ENCODE assay signal across 8 mouse cellular contexts in genomic region chr5:103995181-103995580, GRCm38 (mm10). TPM values are rescaled to one million over a fixed set of nuclear protein-coding genes. Genes with fewer than 3 reads are reported as not detected.
DNase-seq lines count a peak whose midpoint lies in the region; ATAC-seq lines count a peak whose summit lies in the region.

No protein-coding gene starts in this region.

- no peak overlapping the region for H3K9ac ChIP-seq in forebrain, embryonic 11.5 days (ENCODE audit: low read length)

- no peak overlapping the region for H3K4me2 ChIP-seq in forebrain, embryonic 11.5 days (ENCODE audit: low read depth, low read length, severe bottlenecking)

- no peaks in the 10 kb centered on the region for H3K36me3 ChIP-seq in forebrain, embryonic 10.5 days (replicated peaks)
- H3K36me3 ChIP-seq in forebrain, embryonic 11.5 days (ENCODE audit: control insufficient read depth, insufficient read depth, low read length): no peaks in the 10 kb centered on the region

- no peak overlapping the region for H3K27ac ChIP-seq in forebrain, embryonic 10.5 days
- H3K27ac ChIP-seq in forebrain, embryonic 11.5 days (ENCODE audit: low read depth, low read length): no peak overlapping the region

- no peaks in the 10 kb centered on the region for H3K4me1 ChIP-seq in forebrain, embryonic 10.5 days
- H3K4me1 ChIP-seq in forebrain, embryonic 11.5 days (replicated peaks; ENCODE audit: control insufficient read depth, insufficient read depth, low read length): no peaks in the 10 kb centered on the region

- peak; percentile 14 for DNase-seq in forebrain, embryonic 10.5 days (ENCODE audit: extremely low spot score, low spot score)
- DNase-seq in forebrain, embryonic 11.5 days (ENCODE audit: low spot score): no peak
- DNase-seq in right cerebral cortex, adult 18-20 months: peak; percentile 19
- no peak for DNase-seq in right cerebral cortex, postnatal 14 days
- peak; percentile 53 for DNase-seq in embryo, embryonic 11 days
- no peak for DNase-seq in gastrocnemius, postnatal 14 days
- DNase-seq in urinary bladder, postnatal 25 days (ENCODE audit: low spot score): no peak

- intact Hi-C loops in gastrocnemius, postnatal 14 days (cut with DNase I; ENCODE audit: low total_unique reads): no loop called here

- H3K27me3 ChIP-seq in forebrain, embryonic 10.5 days (ENCODE audit: poor library complexity, severe bottlenecking): 0 out of 2 replicates have a peak, but pooled peaks cover 4% of the 10 kb centered on the region
- H3K27me3 ChIP-seq in forebrain, embryonic 11.5 days (ENCODE audit: control insufficient read depth, insufficient read depth, low read length): no peaks in the 10 kb centered on the region

- no peak overlapping the region for H3K4me3 ChIP-seq in forebrain, embryonic 10.5 days
- no peak overlapping the region for H3K4me3 ChIP-seq in forebrain, embryonic 11.5 days (ENCODE audit: low read depth, low read length)

- ATAC-seq in forebrain, embryonic 11.5 days (replicated peaks; ENCODE audit: low FRiP score): no peak
- ATAC-seq in megakaryocyte-erythroid progenitor cell, adult 5-6 weeks (replicated peaks; ENCODE audit: low FRiP score, low TSS enrichment, poor library complexity, severe bottlenecking): peak; percentile 42

- H3K9me3 ChIP-seq in forebrain, embryonic 10.5 days: no peaks in the 10 kb centered on the region
- no peaks in the 10 kb centered on the region for H3K9me3 ChIP-seq in forebrain, embryonic 11.5 days (ENCODE audit: control insufficient read depth, low read length)

- whole genome bisulfite sequencing in forebrain, embryonic 10.5 days: 72% methylated on average over 3 of the region's 3 CpGs
- 76% methylated on average over 3 of the region's 3 CpGs for WGBS in forebrain, embryonic 11.5 days

RNA-seq across cellular contexts. Expression of gene Hsd17b13, which starts 18.0 kb away (rescaled TPM):
- not detected in 2 replicates for polyA plus RNA-seq in forebrain, embryonic 10.5 days (2016; fragmentation: Nextera tagmentation; extraction: Ambion mirVana)
- not detected in 2 replicates for polyA plus RNA-seq in forebrain, embryonic 11.5 days (2014; fragmentation: Nextera tagmentation; extraction: Ambion mirVana)
- total RNA-seq in megakaryocyte-erythroid progenitor cell, adult 5-6 weeks (2014; fragmentation: Nextera tagmentation): not detected in 2 replicates
- total RNA-seq in megakaryocyte-erythroid progenitor cell, adult 5-6 weeks (2017): not detected in 2 replicates
- not detected for total RNA-seq in gastrocnemius, postnatal 14 days (2021)

RNA-seq across cellular contexts. Expression of gene Hsd17b11, which starts 26.5 kb away (rescaled TPM):
- 1.6 and 2.0 TPM in 2 replicates for polyA plus RNA-seq in forebrain, embryonic 10.5 days (2016; fragmentation: Nextera tagmentation; extraction: Ambion mirVana)
- 0.95 and 0.96 TPM in 2 replicates for polyA plus RNA-seq in forebrain, embryonic 11.5 days (2014; fragmentation: Nextera tagmentation; extraction: Ambion mirVana)
- 4.9 and 5.6 TPM in 2 replicates for total RNA-seq in megakaryocyte-erythroid progenitor cell, adult 5-6 weeks (2014; fragmentation: Nextera tagmentation)
- total RNA-seq in megakaryocyte-erythroid progenitor cell, adult 5-6 weeks (2017): 10.9 and 23.0 TPM in 2 replicates
- total RNA-seq in gastrocnemius, postnatal 14 days (2021): 10 to 100 TPM; 13.7 to 14.1 TPM

RNA-seq across cellular contexts. Expression of gene Nudt9, which starts 50.9 kb away (rescaled TPM):
- 67.9 TPM in 2 replicates for polyA plus RNA-seq in forebrain, embryonic 10.5 days (2016; fragmentation: Nextera tagmentation; extraction: Ambion mirVana)
- 61.3 and 65.2 TPM in 2 replicates for polyA plus RNA-seq in forebrain, embryonic 11.5 days (2014; fragmentation: Nextera tagmentation; extraction: Ambion mirVana)
- total RNA-seq in megakaryocyte-erythroid progenitor cell, adult 5-6 weeks (2014; fragmentation: Nextera tagmentation): 117 and 120 TPM in 2 replicates
- 159 and 167 TPM in 2 replicates for total RNA-seq in megakaryocyte-erythroid progenitor cell, adult 5-6 weeks (2017)
- total RNA-seq in gastrocnemius, postnatal 14 days (2021): 10 to 100 TPM; 52.1 to 53.6 TPM

Comparison
In these comparisons a context has a peak if more than half of its experiments do, and no peak if none do; other contexts are left out.
1. DNase-seq: peak in forebrain, embryonic 10.5 days (single experiment), right cerebral cortex, adult 18-20 months (single experiment) and embryo, embryonic 11 days (single experiment); none in forebrain, embryonic 11.5 days (single experiment), right cerebral cortex, postnatal 14 days (single experiment), gastrocnemius, postnatal 14 days (single experiment) and urinary bladder, postnatal 25 days (single experiment).